Mouse (Mus musculus) macrophage (primary cell): Measurements from ENCODE around the gene Ippk. TPM values are rescaled to one million over a fixed set of nuclear protein-coding genes. Genes with fewer than 3 reads are reported as not detected.

Source experiments
- H3K27ac ChIP-seq: fragments of 350-480 bp; formaldehyde crosslinking; 2 replicates; pipeline ENCODE4 v1.9.0; 2021
- H3K36me3 ChIP-seq: fragments of 350-480 bp; formaldehyde crosslinking; 2 replicates; pipeline ENCODE4 v1.9.0; 2021; ENCODE audit errors: inconsistent target
- H3K4me3 ChIP-seq: fragments of 350-480 bp; formaldehyde crosslinking; 2 replicates; pipeline ENCODE4 v1.9.0; 2021; ENCODE audit errors: inconsistent target
- H3K79me2 ChIP-seq: fragments of 350-480 bp; formaldehyde crosslinking; 2 replicates; pipeline ENCODE4 v1.9.0; 2021; ENCODE audit errors: inconsistent target
- WGBS: methylation state at CpG from one replicate; pipeline ENCODE4 v1.1.7; 2026; ENCODE audit warnings: inconsistent platforms; ENCODE audit not compliant: missing documents; 5-methylcytosine and 5-hydroxymethylcytosine counted together
- polyA plus RNA-seq: library from polyadenylated mRNA; stranded (reverse); fragments of 250-400 nt; gene quantifications from 3 replicates; pipeline ENCODE4 v1.2.4, GENCODE M21; 2018; ENCODE audit warnings: inconsistent platforms

The Ippk gene
- polyA plus RNA-seq, 1 experiment from 2014 or later: 3.2 TPM

- Histone ChIP-seq H3K27ac (no peak overlapping the region), H3K4me3 (no peak overlapping the region), H3K36me3 (no peaks in the 10 kb centered on the region), H3K79me2 (no peaks in the 10 kb centered on the region)
- 70% methylated on average over 8 of the region's 8 CpGs for WGBS
Observed at GRCm38 (mm10) chr13:49398191-49398590, 22.9 kb upstream of the Ippk start.

- H3K79me2 ChIP-seq: no peaks in the 10 kb centered on the region
- 15% methylated on average over 6 of the region's 6 CpGs for WGBS
- no peak overlapping the region for H3K4me3 ChIP-seq
- H3K27ac ChIP-seq: no peak overlapping the region
- H3K36me3 ChIP-seq: no peaks in the 10 kb centered on the region
Observed at GRCm38 (mm10) chr13:49400139-49400538, 20.9 kb upstream of the Ippk start.

- WGBS: 38% methylated on average over 2 of the region's 2 CpGs
- Histone ChIP-seq H3K27ac (no peak overlapping the region), H3K79me2 (no peaks in the 10 kb centered on the region), H3K36me3 (no peaks in the 10 kb centered on the region), H3K4me3 (no peak overlapping the region)
Observed at GRCm38 (mm10) chr13:49402628-49403027, 18.4 kb upstream of the Ippk start.

- Histone ChIP-seq H3K4me3 (no peak overlapping the region), H3K79me2 (no peaks in the 10 kb centered on the region)
Observed at GRCm38 (mm10) chr13:49407795-49408194, 13.3 kb upstream of the Ippk start.

GRCm38 (mm10) chr13:49421606-49421917 is 513 bp downstream of the Ippk start:
- H3K4me3 ChIP-seq: peak overlapping the region; percentile 69
- under 1% methylated on average over 15 of the region's 15 CpGs for WGBS
- no peak overlapping the region for H3K27ac ChIP-seq
- no peaks in the 10 kb centered on the region for H3K36me3 ChIP-seq
- H3K79me2 ChIP-seq: peaks cover 52% of the 10 kb centered on the region

More at GRCm38 (mm10) chr13:49407795-49408194, 13.3 kb upstream of the Ippk start:
- Histone ChIP-seq H3K36me3 (no peaks in the 10 kb centered on the region), H3K27ac (no peak overlapping the region)

GRCm38 (mm10) chr13:49421959-49422358 is 910 bp downstream of the Ippk start:
- Histone ChIP-seq H3K36me3 (no peaks in the 10 kb centered on the region), H3K79me2 (peaks cover 56% of the 10 kb centered on the region), H3K27ac (no peak overlapping the region), H3K4me3 (peak overlapping the region; percentile 69)
- WGBS: 28% methylated on average over 4 of the region's 4 CpGs

GRCm38 (mm10) chr13:49426736-49427135 is 5.7 kb downstream of the Ippk start:
- Histone ChIP-seq H3K4me3 (no peak overlapping the region), H3K79me2 (peaks cover 95% of the 10 kb centered on the region), H3K27ac (no peak overlapping the region), H3K36me3 (no peaks in the 10 kb centered on the region)
- WGBS: 89% methylated on average over 3 of the region's 3 CpGs

GRCm38 (mm10) chr13:49428042-49428675 is 7.1 kb downstream of the Ippk start:
- Histone ChIP-seq H3K79me2 (peaks cover 81% of the 10 kb centered on the region), H3K36me3 (no peaks in the 10 kb centered on the region; the same call in 1 of the 2 replicates), H3K27ac (no peak overlapping the region), H3K4me3 (no peak overlapping the region)
- WGBS: 94% methylated on average over 1 of the region's 1 CpGs

GRCm38 (mm10) chr13:49430529-49430928 is 9.5 kb downstream of the Ippk start:
- H3K79me2 ChIP-seq: peaks cover 57% of the 10 kb centered on the region
- 92% methylated on average over 4 of the region's 4 CpGs for WGBS
- H3K27ac ChIP-seq: no peak overlapping the region
- H3K36me3 ChIP-seq: no peaks in the 10 kb centered on the region; the same call in 1 of the 2 replicates
- H3K4me3 ChIP-seq: no peak overlapping the region

- no peak overlapping the region for H3K4me3 ChIP-seq
- peaks cover 13% of the 10 kb centered on the region; the same call in 1 of the 2 replicates for H3K36me3 ChIP-seq
- WGBS: 43% methylated on average over 2 of the region's 2 CpGs
- peaks cover 28% of the 10 kb centered on the region for H3K79me2 ChIP-seq
- no peak overlapping the region for H3K27ac ChIP-seq
Observed at GRCm38 (mm10) chr13:49433268-49434029, 12.4 kb downstream of the Ippk start.

- H3K36me3 ChIP-seq: peaks cover 13% of the 10 kb centered on the region; the same call in 1 of the 2 replicates
- 37% methylated on average over 1 of the region's 1 CpGs for WGBS
Observed at GRCm38 (mm10) chr13:49435745-49436144, 14.7 kb downstream of the Ippk start.

GRCm38 (mm10) chr13:49436170-49436569 is 15.1 kb downstream of the Ippk start:
- H3K4me3 ChIP-seq: no peak overlapping the region
- no peak overlapping the region for H3K27ac ChIP-seq
- WGBS: 90% methylated on average over 3 of the region's 4 CpGs
- H3K36me3 ChIP-seq: peaks cover 13% of the 10 kb centered on the region; the same call in 1 of the 2 replicates
- H3K79me2 ChIP-seq: peaks cover 2% of the 10 kb centered on the region; the same call in 1 of the 2 replicates

More at GRCm38 (mm10) chr13:49435745-49436144, 14.7 kb downstream of the Ippk start:
- no peak overlapping the region for H3K27ac ChIP-seq
- H3K79me2 ChIP-seq: peaks cover 6% of the 10 kb centered on the region; the same call in 1 of the 2 replicates
- no peak overlapping the region for H3K4me3 ChIP-seq

GRCm38 (mm10) chr13:49444451-49444850 is 23.4 kb downstream of the Ippk start:
- H3K79me2 ChIP-seq: no peaks in the 10 kb centered on the region
- no peak overlapping the region for H3K27ac ChIP-seq
- peaks cover 27% of the 10 kb centered on the region for H3K36me3 ChIP-seq
- no peak overlapping the region for H3K4me3 ChIP-seq
- WGBS: 97% methylated on average over 6 of the region's 6 CpGs

GRCm38 (mm10) chr13:49449318-49449749 is 28.3 kb downstream of the Ippk start:
- no peak overlapping the region for H3K27ac ChIP-seq
- 39% methylated on average over 5 of the region's 5 CpGs for WGBS
- no peak overlapping the region for H3K4me3 ChIP-seq
- H3K36me3 ChIP-seq: 0 out of 2 replicates have a peak, but pooled peaks cover 8% of the 10 kb centered on the region
- no peaks in the 10 kb centered on the region for H3K79me2 ChIP-seq

- WGBS: 77% methylated on average over 4 of the region's 4 CpGs
- Histone ChIP-seq H3K36me3 (0 out of 2 replicates have a peak, but pooled peaks cover 5% of the 10 kb centered on the region), H3K4me3 (no peak overlapping the region), H3K27ac (no peak overlapping the region), H3K79me2 (no peaks in the 10 kb centered on the region)
Observed at GRCm38 (mm10) chr13:49460276-49460675, 39.2 kb downstream of the Ippk start.
